Mouse (Mus musculus) kidney, adult 11 months (tissue): ENCODE measurements at regions not wholly inside any gene's neighbourhood (a gene's known extent, or its start where the extent isn't known, plus 50 kb on each side); places are given as distances from the start of the nearest gene placed in this dataset.
A peak's percentile ranks its signal among the peaks of the same experiment; 100 is the strongest.

ENCODE experiments used
- DNase-seq: peaks from one replicate; pipeline ENCODE4 v3.0.0; 2022

GRCm38 (mm10) chr1:33395733-33396132, 273.9 kb downstream of the Prim2 start:
- no peak for DNase-seq

- DNase-seq = peak; percentile 42
Measured at GRCm38 (mm10) chr1:33394989-33395594, 274.5 kb downstream of the Prim2 start.

GRCm38 (mm10) chr1:33370796-33371195, 298.8 kb downstream of the Prim2 start:
- DNase-seq = no peak

- DNase-seq = no peak
Measured at GRCm38 (mm10) chr1:33362688-33363426, 306.7 kb downstream of the Prim2 start.

- peak; percentile 2 for DNase-seq
Measured at GRCm38 (mm10) chr1:33334061-33334460, 335.5 kb downstream of the Prim2 start.
